9 mouse cellular contexts compared by ENCODE assay signal in the genomic region with DNA sequence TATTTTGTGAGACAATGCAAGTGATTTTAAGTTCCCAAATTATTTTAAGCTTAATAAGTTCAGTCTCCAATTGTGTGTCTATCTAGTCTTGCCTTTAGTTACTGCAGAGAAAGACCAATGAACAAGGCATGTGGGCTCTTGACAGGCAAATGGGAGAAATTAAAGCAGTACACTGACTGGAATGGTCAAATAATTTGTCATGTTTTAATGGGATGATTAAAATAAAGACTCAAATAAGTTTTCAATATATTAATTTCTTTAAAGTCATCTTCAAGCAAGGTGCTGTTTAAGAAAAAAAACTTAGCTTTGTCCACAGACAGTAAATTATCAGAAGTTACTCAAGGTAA. TPM values are rescaled to one million over a fixed set of nuclear protein-coding genes. Genes with fewer than 3 reads are reported as not detected.
DNase-seq lines count a peak whose midpoint lies in the region; ATAC-seq and TF ChIP-seq lines count a peak whose summit lies in the region.
"Had no signal": no experiment of that assay in that cellular context is flagged by ENCODE, and none has a peak within 500 bp of the region (broad histone marks: within the 10 kb centered on the region; RNA-seq: fewer than 3 reads in every experiment).

No protein-coding gene starts in this region.

- DNase-seq in gastrocnemius, adult 2 months, result no peak
- DNase-seq in gastrocnemius, postnatal 14 days, result no peak
- peak; percentile 57 for DNase-seq in 416B (ENCODE audit: low read depth)
- no peak for DNase-seq in liver, embryonic 14.5 days (ENCODE audit: low read depth in 3 of 3, low spot score in 3 of 3)
- DNase-seq in urinary bladder, postnatal 10 days (ENCODE audit: low spot score), result no peak
- no peak for DNase-seq in T-cell, adult 2 months (ENCODE audit: low spot score)
- DNase-seq in gastrocnemius, postnatal 4 days (ENCODE audit: low spot score in 2 of 2), result no peak
- DNase-seq: kidney, postnatal 36 days had no signal

- no peaks in the 10 kb centered on the region for H3K27me3 ChIP-seq in forebrain, embryonic 16.5 days (replicated peaks; ENCODE audit: control insufficient read depth, insufficient read depth, low read length)
- H3K27me3 ChIP-seq in liver, embryonic 14.5 days (ENCODE audit: control insufficient read depth, insufficient read depth, low read length), result no peaks in the 10 kb centered on the region

- H3K27ac ChIP-seq in gastrocnemius, adult 2 months, result peak overlapping the region; percentile 99
- peak overlapping the region; percentile 92 for H3K27ac ChIP-seq in forebrain, embryonic 16.5 days (ENCODE audit: low read length)
- peak overlapping the region; percentile 83 for H3K27ac ChIP-seq in liver, embryonic 14.5 days

- no peak for TF ChIP-seq CTCF in gastrocnemius, adult 2 months (IDR thresholded peaks at IDR 0.05)
- TF ChIP-seq CTCF in liver, embryonic 14.5 days (IDR thresholded peaks at IDR 0.05; ENCODE audit: low read depth), result no peak

- intact Hi-C loops in gastrocnemius, adult 2 months (cut with DNase I), result no loop called here
- intact Hi-C loops in gastrocnemius, postnatal 14 days (cut with DNase I; ENCODE audit: low total_unique reads), result loop anchor here (10.0 kb wide), 1 partner anchor 253 kb away; the partner anchor contains the start of genes Milr1 and Pecam1

- H3K4me3 ChIP-seq in gastrocnemius, adult 2 months, result no peak overlapping the region
- H3K4me3 ChIP-seq in forebrain, embryonic 16.5 days (replicated peaks; ENCODE audit: low read length), result no peak overlapping the region; the same call in 1 of the 2 replicates
- H3K4me3 ChIP-seq in liver, embryonic 14.5 days (ENCODE audit: insufficient read depth in 1 of 2, low read depth in 2 of 2, low read length in 2 of 2), result no peak overlapping the region; a peak in 1 of 4 replicates

- no peak for TF ChIP-seq EP300 in liver, embryonic 14.5 days (IDR thresholded peaks at IDR 0.05; ENCODE audit: low read depth)

- ATAC-seq in forebrain, embryonic 16.5 days, result no peak
- no peak for ATAC-seq in liver, embryonic 14.5 days (ENCODE audit: insufficient read depth)

- H3K9ac ChIP-seq in forebrain, embryonic 16.5 days (replicated peaks; ENCODE audit: low read depth, low read length), result no peak overlapping the region
- H3K9ac ChIP-seq in liver, embryonic 14.5 days (replicated peaks), result no peak overlapping the region; the same call in 1 of the 2 replicates

- H3K4me2 ChIP-seq in forebrain, embryonic 16.5 days (ENCODE audit: low read length), result peak overlapping the region; percentile 64; the same call in 1 of the 2 replicates
- H3K4me2 ChIP-seq in liver, embryonic 14.5 days (ENCODE audit: low read depth), result peak overlapping the region; percentile 75

- no peaks in the 10 kb centered on the region for H3K36me3 ChIP-seq in forebrain, embryonic 16.5 days (ENCODE audit: control insufficient read depth, insufficient read depth)
- H3K36me3 ChIP-seq in liver, embryonic 14.5 days (replicated peaks; ENCODE audit: control insufficient read depth, insufficient read depth, low read depth), result no peaks in the 10 kb centered on the region; the same call in 1 of the 2 replicates

- no peaks in the 10 kb centered on the region for H3K9me3 ChIP-seq in forebrain, embryonic 16.5 days (ENCODE audit: control insufficient read depth, low read length)
- no peaks in the 10 kb centered on the region for H3K9me3 ChIP-seq in liver, embryonic 14.5 days (ENCODE audit: control insufficient read depth, low read length)

- H3K4me1 ChIP-seq in forebrain, embryonic 16.5 days (replicated peaks; ENCODE audit: control insufficient read depth, insufficient read depth, low read length), result peaks cover 10% of the 10 kb centered on the region
- peaks cover 0 to 2% of the 10 kb centered on the region in 2 experiments; a peak in 1 of 4 replicates for H3K4me1 ChIP-seq in liver, embryonic 14.5 days (replicated peaks; ENCODE audit: control insufficient read depth in 2 of 2, insufficient read depth in 2 of 2, low read length in 1 of 2)

RNA-seq across cellular contexts. Expression of gene Ern1, which starts 14.5 kb away (rescaled TPM):
- total RNA-seq in gastrocnemius, adult 2 months (2021), result 1 to 10 TPM; 7.3 to 9.2 TPM
- total RNA-seq in gastrocnemius, postnatal 14 days (2021), result 1 to 10 TPM; 4.9 to 5.9 TPM
- 4.9 and 6.0 TPM in 2 replicates for polyA plus RNA-seq in forebrain, embryonic 16.5 days (2015; fragmentation: Nextera tagmentation; extraction: Ambion mirVana)
- 4.3 and 4.6 TPM in 2 replicates for polyA plus RNA-seq in liver, embryonic 14.5 days (2012; rRNA removed)
- polyA plus RNA-seq in liver, embryonic 14.5 days (2014; fragmentation: Nextera tagmentation; extraction: Ambion mirVana), result 2.9 and 3.3 TPM in 2 replicates
- 10 to 100 TPM in 1 of 2 experiments, 1 to 10 TPM in 1; 7.1 to 10.3 TPM for total RNA-seq in gastrocnemius, postnatal 4 days (2021)
